Mouse (Mus musculus) spleen, adult 18-20 months (tissue): ENCODE data around the gene Dclk1.

ENCODE experiments used
- DNase-seq, 2 experiments: peaks; one replicate each; pipeline ENCODE4 v3.0.0; 2022; ENCODE audit warnings: mixed read lengths in 2 of 2

Gene Dclk1

DNA sequence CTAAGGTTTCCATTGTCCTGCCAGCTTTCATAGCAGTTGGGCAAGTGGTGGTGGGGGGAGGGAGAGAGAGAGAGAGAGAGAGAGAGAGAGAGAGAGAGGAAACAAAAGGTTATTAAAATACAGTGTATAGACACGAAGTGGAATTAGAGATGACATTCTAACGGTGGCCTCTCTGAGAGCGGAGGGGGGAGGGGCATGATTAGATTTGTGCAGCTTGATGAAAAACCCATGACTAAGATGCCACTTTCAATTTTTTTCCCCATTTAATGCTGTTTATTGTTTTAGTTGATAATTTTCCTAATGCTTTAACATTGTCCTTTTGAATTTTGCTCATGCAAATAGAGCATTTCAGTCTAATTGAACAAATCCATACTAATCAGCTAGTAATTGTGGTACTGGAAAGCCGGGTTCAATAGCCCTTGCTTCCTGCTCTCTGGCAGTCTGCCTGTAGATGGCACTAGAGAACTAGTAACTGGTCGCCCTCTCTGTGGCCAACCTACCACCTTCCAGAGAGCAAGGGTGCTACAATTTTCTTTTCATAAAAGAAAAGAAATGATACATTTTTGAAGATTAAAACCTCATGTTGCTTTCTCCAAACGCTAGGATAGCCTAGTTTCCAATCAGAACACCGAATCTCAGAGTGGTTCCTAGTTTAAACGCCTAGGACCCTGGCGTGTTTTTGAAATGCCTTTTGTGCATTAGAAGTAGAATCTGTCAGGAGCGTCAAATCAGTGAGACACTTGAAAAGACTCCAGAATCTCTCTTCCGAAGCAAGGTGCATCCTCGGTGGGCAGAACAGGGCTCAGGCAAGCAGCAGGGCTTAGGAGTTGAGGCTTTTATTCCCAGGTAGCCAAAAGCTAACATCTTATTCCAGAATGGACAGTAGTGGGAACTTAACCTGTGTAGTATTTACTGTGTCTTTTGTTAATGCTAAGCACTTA lies 278.3 kb downstream of the Dclk1 start:
- peak in 1 of 2 experiments; percentile 40 for DNase-seq

DNA sequence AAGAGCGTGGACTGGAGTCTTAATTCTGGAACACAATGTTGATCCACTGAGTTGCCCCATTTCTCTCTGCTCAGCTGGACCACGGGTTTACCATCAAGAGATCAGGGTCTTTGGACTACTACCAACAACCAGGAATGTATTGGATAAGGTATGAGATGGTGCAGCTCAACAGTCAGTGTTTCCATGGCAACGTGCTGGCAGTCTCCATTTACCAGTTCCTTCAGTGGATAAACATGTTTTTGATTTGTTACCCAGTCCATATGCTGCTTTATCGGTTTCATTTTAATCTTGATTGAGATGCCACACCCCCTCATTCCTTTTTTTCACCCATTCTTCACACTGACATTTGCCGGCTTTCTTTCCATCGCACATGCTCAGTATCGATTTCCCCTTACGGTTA lies 279.6 kb downstream of the Dclk1 start:
- DNase-seq: no peak

DNA sequence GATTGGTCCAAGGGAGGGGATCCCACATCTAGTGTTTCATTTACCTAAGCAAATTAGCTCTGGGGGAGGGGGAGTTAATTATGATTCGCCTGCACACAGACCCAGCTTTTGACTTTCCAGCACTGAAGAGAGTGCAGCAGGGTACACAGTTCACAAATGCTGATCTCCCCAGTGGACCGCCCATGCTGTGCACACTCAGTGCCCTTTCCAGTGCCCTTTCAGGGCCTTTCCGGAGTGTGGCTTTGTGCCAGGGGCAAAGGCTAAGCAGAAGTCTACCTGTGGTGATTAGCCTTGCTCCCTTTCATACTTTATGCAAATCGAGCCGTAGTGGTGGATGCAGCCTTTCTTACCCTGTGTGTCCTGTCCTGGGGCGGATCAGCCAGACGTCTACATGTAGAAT lies 281.1 kb downstream of the Dclk1 start:
- no peak for DNase-seq

GRCm38 (mm10) chr3:55523735-55524477 lies 281.7 kb downstream of the Dclk1 start:
- no peak for DNase-seq

GRCm38 (mm10) chr3:55524491-55525195 lies 282.5 kb downstream of the Dclk1 start:
- DNase-seq: no peak

GRCm38 (mm10) chr3:55526470-55526869 lies 284.3 kb downstream of the Dclk1 start:
- DNase-seq: no peak

- no peak for DNase-seq
Observed at GRCm38 (mm10) chr3:55527566-55527965, 285.4 kb downstream of the Dclk1 start.

GRCm38 (mm10) chr3:55528012-55528411 lies 285.8 kb downstream of the Dclk1 start:
- no peak for DNase-seq

GRCm38 (mm10) chr3:55529414-55529813 lies 287.2 kb downstream of the Dclk1 start:
- no peak for DNase-seq

DNA sequence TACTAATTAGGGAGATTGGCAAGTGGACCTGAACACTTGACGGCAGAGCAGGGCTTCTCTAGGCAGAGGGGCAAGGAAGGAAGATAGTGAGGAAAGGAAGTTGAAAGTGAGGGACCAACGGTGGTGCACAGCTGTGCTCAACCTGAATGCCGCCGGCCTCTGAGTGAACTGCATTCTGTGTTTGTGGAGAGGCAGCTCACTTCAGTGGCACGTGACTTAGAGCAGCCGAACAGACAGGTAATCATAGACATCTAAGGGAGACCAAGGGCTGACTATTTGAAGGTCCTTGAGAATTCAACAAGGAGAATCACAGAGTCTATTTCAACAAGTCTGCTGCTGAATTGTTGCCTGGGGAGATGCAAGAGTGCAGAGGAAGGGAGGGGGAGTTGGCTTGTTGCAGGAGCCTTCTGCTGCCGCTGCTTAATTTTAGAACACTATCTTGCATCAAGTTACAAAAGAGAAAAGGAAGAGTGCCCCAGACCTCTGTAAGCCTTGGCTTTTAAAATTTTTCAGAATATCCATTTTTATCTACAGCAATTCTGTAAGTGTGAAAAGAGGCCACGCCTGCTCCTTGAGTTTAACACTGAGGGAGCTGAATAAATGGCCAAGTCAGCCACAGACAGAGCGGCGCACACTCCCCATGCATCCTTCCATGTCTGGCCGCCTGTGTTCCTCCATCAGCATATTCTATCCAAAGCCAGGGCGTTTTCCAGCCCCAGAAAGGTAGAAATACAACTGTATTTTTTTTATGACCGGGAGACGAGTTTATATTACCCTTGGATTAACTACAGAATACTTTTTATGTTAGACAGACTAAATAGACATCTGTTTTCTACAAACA lies 289.3 kb downstream of the Dclk1 start:
- no peak for DNase-seq

DNA sequence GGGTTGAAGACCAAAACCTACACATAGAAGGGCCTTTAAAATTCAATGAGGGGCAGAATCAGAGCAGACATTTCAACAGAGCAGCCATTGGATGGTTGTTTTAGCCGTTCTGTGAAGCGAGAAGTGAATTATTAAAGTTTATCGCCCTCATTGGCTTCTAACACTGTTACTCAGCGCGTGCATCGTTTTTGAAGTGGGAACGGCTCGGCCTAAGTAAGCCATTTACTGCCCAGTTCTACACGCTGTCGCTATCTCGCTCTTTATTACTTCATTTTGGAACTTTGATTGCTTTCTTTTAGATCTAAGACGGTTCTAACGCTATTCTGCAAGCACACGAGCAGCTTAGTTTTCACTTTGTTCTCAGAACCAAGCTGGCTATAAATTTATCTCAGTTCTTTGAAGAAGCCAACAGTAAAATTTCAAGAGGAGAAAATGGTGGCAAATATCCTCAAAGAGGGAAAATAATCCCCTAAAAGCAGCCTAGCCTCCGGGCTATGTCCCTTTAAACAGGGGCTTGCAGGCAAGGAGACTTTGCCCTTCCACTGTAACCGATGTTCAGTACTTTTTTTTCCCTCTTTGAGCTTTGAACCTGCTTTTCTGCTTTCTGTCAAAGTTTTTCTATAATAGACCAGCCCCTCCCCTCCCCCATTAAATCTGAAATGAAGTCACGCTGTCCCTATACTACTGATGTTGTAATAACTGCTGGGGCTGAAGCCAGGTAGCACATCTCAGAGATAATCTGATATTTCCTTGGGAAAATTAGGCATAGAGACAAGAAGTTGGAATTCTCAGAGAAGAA lies 290.2 kb downstream of the Dclk1 start:
- DNase-seq: no peak

GRCm38 (mm10) chr3:55535591-55536200 lies 293.5 kb downstream of the Dclk1 start:
- no peak for DNase-seq

- no peak for DNase-seq
Observed at GRCm38 (mm10) chr3:55536901-55537300, 294.7 kb downstream of the Dclk1 start.

DNA sequence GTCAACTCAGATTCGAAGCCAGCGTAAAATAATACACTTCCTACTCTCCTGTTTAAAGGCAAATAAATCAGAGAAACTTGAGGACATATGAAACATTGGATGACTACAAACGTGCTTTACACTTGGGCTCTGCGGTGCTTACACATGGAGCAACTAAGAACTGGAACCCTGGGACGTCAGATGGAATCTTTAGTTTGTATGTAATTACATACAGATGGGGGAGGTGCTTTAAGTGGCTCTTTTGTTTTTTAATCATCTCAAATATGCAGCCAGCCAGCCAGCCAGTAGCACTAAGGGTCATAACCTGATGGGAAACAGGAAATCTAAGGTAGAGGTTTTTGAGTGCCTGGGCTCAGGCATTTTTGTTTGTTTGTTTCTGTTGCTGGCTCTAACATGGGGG lies 295.6 kb downstream of the Dclk1 start:
- DNase-seq: no peak

DNA sequence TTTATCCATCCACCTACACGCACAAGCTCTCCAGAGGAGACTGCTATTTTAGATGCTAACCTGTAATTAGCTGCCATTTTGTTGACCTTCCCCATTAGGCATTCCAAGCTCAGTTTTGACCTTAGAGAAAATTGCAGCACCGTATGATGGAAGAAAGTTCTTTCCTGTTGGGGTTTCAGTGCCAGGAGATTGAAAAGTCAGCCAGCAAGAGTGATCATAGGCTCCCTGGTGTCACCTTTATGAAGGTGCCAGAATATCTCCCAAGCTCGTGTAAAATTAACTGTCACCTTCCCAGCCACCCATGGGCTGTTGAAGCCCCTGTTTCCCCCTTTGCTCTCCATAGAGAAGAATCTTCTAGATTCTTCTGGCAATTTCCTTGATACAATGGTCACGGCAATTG lies 297.2 kb downstream of the Dclk1 start:
- no peak for DNase-seq

- DNase-seq: no peak
Observed at GRCm38 (mm10) chr3:55539811-55540293, 297.7 kb downstream of the Dclk1 start.

- DNase-seq: no peak
Observed at GRCm38 (mm10) chr3:55540406-55541140, 298.4 kb downstream of the Dclk1 start.

GRCm38 (mm10) chr3:55541799-55542198 lies 299.6 kb downstream of the Dclk1 start:
- DNase-seq: no peak

GRCm38 (mm10) chr3:55542310-55542709 lies 300.1 kb downstream of the Dclk1 start:
- no peak for DNase-seq

DNA sequence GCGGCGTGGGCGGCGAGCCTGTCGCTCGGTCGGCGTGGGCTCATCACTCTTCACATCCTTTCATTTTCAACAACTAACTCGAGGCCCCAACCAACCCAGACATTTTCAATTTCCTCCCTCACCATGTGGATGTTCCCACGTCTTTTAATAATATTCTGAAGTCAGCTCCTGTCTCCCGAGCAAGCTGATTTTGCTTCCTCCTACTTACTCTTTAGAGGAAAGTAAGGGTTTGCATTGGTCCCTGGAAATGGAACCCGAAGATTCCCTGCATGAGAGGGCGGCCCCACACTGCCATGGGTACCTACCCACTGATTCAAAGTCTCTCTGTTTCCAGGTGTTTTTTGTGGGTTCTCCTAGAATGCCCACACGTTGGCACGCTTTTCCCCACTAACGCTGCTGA lies 300.8 kb downstream of the Dclk1 start:
- DNase-seq: no peak
